ENCODE assay signal across 8 mouse cellular contexts in genomic region chr7:28168320-28169115, GRCm38 (mm10). TPM values are rescaled to one million over a fixed set of nuclear protein-coding genes. Genes with fewer than 3 reads are reported as not detected.
DNase-seq lines count a peak whose midpoint lies in the region; ATAC-seq and TF ChIP-seq lines count a peak whose summit lies in the region.

No protein-coding gene starts in this region.

- peak; percentile 91 for TF ChIP-seq CTCF in heart, adult 2 months (IDR thresholded peaks at IDR 0.05)

- no peaks in the 10 kb centered on the region for H3K27me3 ChIP-seq in heart, adult 2 months (ENCODE audit: control insufficient read depth, insufficient read depth, low read length)
- H3K27me3 ChIP-seq in limb, embryonic 15.5 days, result no peaks in the 10 kb centered on the region
- no peaks in the 10 kb centered on the region for H3K27me3 ChIP-seq in midbrain, embryonic 15.5 days (replicated peaks)

- peak overlapping the region; percentile 77 for H3K4me3 ChIP-seq in heart, adult 2 months
- H3K4me3 ChIP-seq in limb, embryonic 15.5 days, result peak overlapping the region; percentile 97
- H3K4me3 ChIP-seq in midbrain, embryonic 15.5 days, result peak overlapping the region; percentile 76

- no peak for ATAC-seq in limb, embryonic 15.5 days (ENCODE audit: insufficient number of reproducible peaks, low FRiP score, low TSS enrichment, low read depth)
- ATAC-seq in midbrain, embryonic 15.5 days (replicated peaks), result peak; percentile 32; the same call in 1 of the 2 replicates

- peak; percentile 93 for DNase-seq in 416B (ENCODE audit: low read depth)
- DNase-seq in adrenal gland, adult (ENCODE audit: inconsistent age in 2 of 2, low spot score in 1 of 2), result peak; percentile 78 to 92
- DNase-seq in embryo, embryonic 9.5 days (ENCODE audit: extremely low spot score), result peak; percentile 68
- DNase-seq in heart, adult 2 months, result peak; percentile 65 to 67
- DNase-seq in kidney, adult 11 months, result peak; percentile 63
- peak; percentile 61 to 62 for DNase-seq in spleen, postnatal 36 days (ENCODE audit: low spot score in 2 of 2)

- peak overlapping the region; percentile 83 for H3K4me2 ChIP-seq in limb, embryonic 15.5 days
- H3K4me2 ChIP-seq in midbrain, embryonic 15.5 days, result peak overlapping the region; percentile 86

- H3K79me2 ChIP-seq in heart, adult 2 months (replicated peaks; ENCODE audit: control insufficient read depth, insufficient read depth, low read length), result no peaks in the 10 kb centered on the region; the same call in 1 of the 2 replicates

- no peak for TF ChIP-seq EP300 in heart, adult 2 months (IDR thresholded peaks at IDR 0.05; ENCODE audit: insufficient read depth, low read depth, low read length)

- H3K36me3 ChIP-seq in heart, adult 2 months (ENCODE audit: control insufficient read depth, insufficient read depth, low read length), result no peaks in the 10 kb centered on the region
- H3K36me3 ChIP-seq in limb, embryonic 15.5 days, result no peaks in the 10 kb centered on the region
- no peaks in the 10 kb centered on the region for H3K36me3 ChIP-seq in midbrain, embryonic 15.5 days (replicated peaks)

- H3K4me1 ChIP-seq in heart, adult 2 months (ENCODE audit: control insufficient read depth, insufficient read depth, low read length), result peaks cover 2% of the 10 kb centered on the region; the same call in 1 of the 2 replicates
- H3K4me1 ChIP-seq in limb, embryonic 15.5 days, result peaks cover 29% of the 10 kb centered on the region
- peaks cover 33% of the 10 kb centered on the region for H3K4me1 ChIP-seq in midbrain, embryonic 15.5 days

- H3K9ac ChIP-seq in heart, adult 2 months (ENCODE audit: low read depth, low read length), result peak overlapping the region; percentile 35
- H3K9ac ChIP-seq in limb, embryonic 15.5 days, result peak overlapping the region; percentile 47
- peak overlapping the region; percentile 40 for H3K9ac ChIP-seq in midbrain, embryonic 15.5 days

- H3K27ac ChIP-seq in heart, adult 2 months, result peak overlapping the region; percentile 75
- H3K27ac ChIP-seq in limb, embryonic 15.5 days, result peak overlapping the region; percentile 86
- H3K27ac ChIP-seq in midbrain, embryonic 15.5 days, result peak overlapping the region; percentile 75

- intact Hi-C loops in heart, adult 2 months (cut with DNase I), result loop anchor here (1.0 to 5.0 kb wide), 3 partner anchors 20 to 116 kb away; partner anchors contain the start of gene Psmc4

- WGBS in heart, adult 2 months, result 5% methylated on average over 9 of the region's 9 CpGs
- 6% methylated on average over 9 of the region's 9 CpGs for WGBS in limb, embryonic 15.5 days
- whole genome bisulfite sequencing in midbrain, embryonic 15.5 days, result 7% methylated on average over 9 of the region's 9 CpGs

- H3K9me3 ChIP-seq in limb, embryonic 15.5 days, result no peaks in the 10 kb centered on the region; the same call in 1 of the 2 replicates
- H3K9me3 ChIP-seq in midbrain, embryonic 15.5 days, result no peaks in the 10 kb centered on the region

- no peak for TF ChIP-seq POLR2A in heart, adult 2 months (IDR thresholded peaks at IDR 0.05; ENCODE audit: insufficient read depth, low read depth, low read length)

RNA-seq across cellular contexts. Expression of gene Fbl, which starts 1.0 kb away (rescaled TPM):
- total RNA-seq in heart, adult 2 months (2021), result 10 to 100 TPM; 34.7 TPM
- 25.7 and 35.6 TPM in 2 replicates for polyA plus RNA-seq in heart, adult 2 months (2012; rRNA removed)
- polyA plus RNA-seq in limb, embryonic 15.5 days (2015; fragmentation: Nextera tagmentation; extraction: Ambion mirVana), result 105 and 110 TPM in 2 replicates
- 75.6 and 78.4 TPM in 2 replicates for polyA plus RNA-seq in midbrain, embryonic 15.5 days (2015; fragmentation: Nextera tagmentation; extraction: Ambion mirVana)

RNA-seq across cellular contexts. Expression of gene Dyrk1b, which starts 10.8 kb away (rescaled TPM):
- 10 to 100 TPM; 28.0 to 28.3 TPM for total RNA-seq in heart, adult 2 months (2021)
- polyA plus RNA-seq in heart, adult 2 months (2012; rRNA removed), result 24.1 and 30.1 TPM in 2 replicates
- 9.2 and 11.7 TPM in 2 replicates for polyA plus RNA-seq in limb, embryonic 15.5 days (2015; fragmentation: Nextera tagmentation; extraction: Ambion mirVana)
- polyA plus RNA-seq in midbrain, embryonic 15.5 days (2015; fragmentation: Nextera tagmentation; extraction: Ambion mirVana), result 16.3 and 18.1 TPM in 2 replicates

RNA-seq across cellular contexts. Expression of gene 9530053A07Rik, which starts 39.3 kb away (rescaled TPM):
- total RNA-seq in heart, adult 2 months (2021), result not detected
- polyA plus RNA-seq in heart, adult 2 months (2012; rRNA removed), result 0.08 TPM in 1 of 2 replicates, not detected in the other
- not detected in 2 replicates for polyA plus RNA-seq in limb, embryonic 15.5 days (2015; fragmentation: Nextera tagmentation; extraction: Ambion mirVana)
- 0.05 and 0.06 TPM in 2 replicates for polyA plus RNA-seq in midbrain, embryonic 15.5 days (2015; fragmentation: Nextera tagmentation; extraction: Ambion mirVana)
